Mouse (Mus musculus) E14TG2a.4 (cell line): ENCODE data around the gene Dusp9.
A peak's percentile ranks its signal among the peaks of the same experiment; 100 is the strongest.

Source experiments
- H3K27me3 ChIP-seq: 2 replicates; pipeline ENCODE4 v1.6.1; 2014; ENCODE audit warnings: low read length, control low read depth; ENCODE audit not compliant: insufficient read depth
- H3K36me3 ChIP-seq: 2 replicates; pipeline ENCODE4 v1.6.1; 2014; ENCODE audit warnings: low read length, control low read depth; ENCODE audit not compliant: insufficient read depth
- H3K4me1 ChIP-seq: replicated peaks from 2 replicates; pipeline ENCODE4 v1.6.1; 2014; ENCODE audit warnings: low read depth, low read length, control low read depth
- H3K4me3 ChIP-seq: replicated peaks from 2 replicates; pipeline ENCODE4 v1.5.1; 2014; ENCODE audit warnings: mild to moderate bottlenecking, low read length
- H3K9me3 ChIP-seq: 2 replicates; pipeline ENCODE4 v1.6.1; 2014; ENCODE audit warnings: low read length, control low read depth
- CTCF ChIP-seq: conservative IDR thresholded peaks from 2 replicates; pipeline ENCODE4 v1.5.1; 2014; ENCODE audit warnings: low read length
- NANOG ChIP-seq: IDR thresholded peaks from 2 replicates; pipeline ENCODE4 v1.6.1; 2014; ENCODE audit warnings: borderline replicate concordance, low read length, mixed read lengths
- POU5F1 ChIP-seq: IDR thresholded peaks from 2 replicates; pipeline ENCODE4 v1.6.1; 2014; ENCODE audit warnings: low read length, borderline replicate concordance

Dusp9 gene

GRCm38 (mm10) chrX:73655529-73655928 lies 16.3 kb downstream of the Dusp9 start:
- Histone ChIP-seq H3K36me3 (no peaks in the 10 kb centered on the region), H3K4me1 (peaks cover 19% of the 10 kb centered on the region; the same call in 1 of the 2 replicates), H3K9me3 (no peaks in the 10 kb centered on the region), H3K27me3 (peaks cover 5% of the 10 kb centered on the region), H3K4me3 (no peak overlapping the region)
- no peak for TF ChIP-seq CTCF
- no peak for TF ChIP-seq NANOG
- no peak for TF ChIP-seq POU5F1

- no peak for TF ChIP-seq POU5F1
- TF ChIP-seq CTCF: no peak
- no peak for TF ChIP-seq NANOG
- Histone ChIP-seq H3K4me1 (peaks cover 19% of the 10 kb centered on the region; the same call in 1 of the 2 replicates), H3K9me3 (no peaks in the 10 kb centered on the region), H3K36me3 (no peaks in the 10 kb centered on the region), H3K27me3 (peaks cover 10% of the 10 kb centered on the region), H3K4me3 (no peak overlapping the region)
Measured at GRCm38 (mm10) chrX:73658391-73658790, 19.2 kb downstream of the Dusp9 start.

GRCm38 (mm10) chrX:73658936-73659574 lies 19.8 kb downstream of the Dusp9 start:
- H3K4me1 ChIP-seq: peaks cover 19% of the 10 kb centered on the region; the same call in 1 of the 2 replicates
- no peak for TF ChIP-seq POU5F1
- H3K27me3 ChIP-seq: peaks cover 10% of the 10 kb centered on the region
- no peaks in the 10 kb centered on the region for H3K36me3 ChIP-seq
- H3K4me3 ChIP-seq: peak overlapping the region; percentile 74
- no peaks in the 10 kb centered on the region for H3K9me3 ChIP-seq

- H3K36me3 ChIP-seq: no peaks in the 10 kb centered on the region
- no peak for TF ChIP-seq CTCF
- TF ChIP-seq NANOG: no peak
- TF ChIP-seq POU5F1: no peak
- peaks cover 10% of the 10 kb centered on the region for H3K27me3 ChIP-seq
- peak within 1 kb of the TSS; percentile 74 for H3K4me3 ChIP-seq
- no peaks in the 10 kb centered on the region for H3K9me3 ChIP-seq
- H3K4me1 ChIP-seq: peaks cover 19% of the 10 kb centered on the region; the same call in 1 of the 2 replicates
Measured at GRCm38 (mm10) chrX:73659575-73660283, 20.5 kb downstream of the Dusp9 start, which contains the start of gene Pnck. Pnck (minus strand) TSS chrX:73660117.

GRCm38 (mm10) chrX:73660284-73660665 lies 21.1 kb downstream of the Dusp9 start:
- TF ChIP-seq POU5F1: no peak
- TF ChIP-seq CTCF: no peak
- no peak for TF ChIP-seq NANOG
- no peaks in the 10 kb centered on the region for H3K36me3 ChIP-seq
- H3K9me3 ChIP-seq: no peaks in the 10 kb centered on the region

GRCm38 (mm10) chrX:73663143-73663542 lies 23.9 kb downstream of the Dusp9 start:
- Histone ChIP-seq H3K4me1 (peaks cover 17% of the 10 kb centered on the region; the same call in 1 of the 2 replicates), H3K36me3 (no peaks in the 10 kb centered on the region), H3K27me3 (peaks cover 10% of the 10 kb centered on the region), H3K9me3 (no peaks in the 10 kb centered on the region), H3K4me3 (no peak overlapping the region)
- TF ChIP-seq CTCF (0 out of 2 replicates have a peak, but pooled peaks have one; percentile 22), POU5F1 (no peak)

More at GRCm38 (mm10) chrX:73660284-73660665, 21.1 kb downstream of the Dusp9 start:
- H3K4me1 ChIP-seq: peaks cover 19% of the 10 kb centered on the region; the same call in 1 of the 2 replicates
- peak overlapping the region; percentile 48; the same call in 1 of the 2 replicates for H3K4me3 ChIP-seq
- peaks cover 10% of the 10 kb centered on the region for H3K27me3 ChIP-seq

- no peak overlapping the region; the same call in 1 of the 2 replicates for H3K4me3 ChIP-seq
- H3K27me3 ChIP-seq: no peaks in the 10 kb centered on the region
- peaks cover 58% of the 10 kb centered on the region for H3K4me1 ChIP-seq
- no peaks in the 10 kb centered on the region for H3K9me3 ChIP-seq
- H3K36me3 ChIP-seq: peaks cover 27% of the 10 kb centered on the region
- no peak for TF ChIP-seq POU5F1
- TF ChIP-seq CTCF: peak; percentile 31
- no peak for TF ChIP-seq NANOG
Measured at GRCm38 (mm10) chrX:73672031-73672431, 32.8 kb downstream of the Dusp9 start.

- Histone ChIP-seq H3K4me3 (peak within 1 kb of the TSS; percentile 79), H3K9me3 (no peaks in the 10 kb centered on the region), H3K4me1 (peaks cover 58% of the 10 kb centered on the region), H3K36me3 (peaks cover 37% of the 10 kb centered on the region), H3K27me3 (no peaks in the 10 kb centered on the region)
- TF ChIP-seq NANOG: no peak
- no peak for TF ChIP-seq CTCF
- TF ChIP-seq POU5F1: no peak
Measured at GRCm38 (mm10) chrX:73672879-73673618, 33.8 kb downstream of the Dusp9 start, which contains the start of gene Slc6a8. Slc6a8 (plus strand) TSS chrX:73673150.
